ENCODE assay signal across 17 mouse cellular contexts in genomic region chr8:8220395-8221031, GRCm38 (mm10).
DNase-seq lines count a peak whose midpoint lies in the region; ATAC-seq lines count a peak whose summit lies in the region.
"Had no signal": no experiment of that assay in that cellular context is flagged by ENCODE, and none has a peak within 500 bp of the region (broad histone marks: within the 10 kb centered on the region; RNA-seq: fewer than 3 reads in every experiment).

No protein-coding gene starts in this region.

- peaks cover 6% of the 10 kb centered on the region; the same call in 1 of the 2 replicates for H3K4me1 ChIP-seq in forebrain, embryonic 13.5 days
- peaks cover 15% of the 10 kb centered on the region for H3K4me1 ChIP-seq in forebrain, embryonic 12.5 days
- H3K4me1 ChIP-seq in hindbrain, embryonic 10.5 days (replicated peaks) = peaks cover 29% of the 10 kb centered on the region
- H3K4me1 ChIP-seq in hindbrain, embryonic 16.5 days (ENCODE audit: control insufficient read depth, insufficient read depth, low read depth, low read length) = no peaks in the 10 kb centered on the region
- H3K4me1 ChIP-seq in midbrain, embryonic 16.5 days (ENCODE audit: control insufficient read depth, insufficient read depth, low read length) = 0 out of 2 replicates have a peak, but pooled peaks cover 2% of the 10 kb centered on the region
- H3K4me1 ChIP-seq: liver, embryonic 15.5 days had no signal

- ATAC-seq in forebrain, embryonic 13.5 days = 0 out of 2 replicates have a peak, but pooled peaks have one; percentile 27
- no peak for ATAC-seq in forebrain, embryonic 12.5 days (ENCODE audit: low FRiP score)
- 0 out of 2 replicates have a peak, but pooled peaks have one; percentile 34 for ATAC-seq in hindbrain, embryonic 16.5 days
- peak; percentile 54; the same call in 1 of the 2 replicates for ATAC-seq in midbrain, embryonic 16.5 days
- no peak for ATAC-seq in granulocyte monocyte progenitor cell, adult 5-6 weeks (replicated peaks; ENCODE audit: poor library complexity, severe bottlenecking)

- H3K4me2 ChIP-seq in forebrain, embryonic 13.5 days = no peak overlapping the region
- no peak overlapping the region for H3K4me2 ChIP-seq in forebrain, embryonic 12.5 days
- no peak overlapping the region for H3K4me2 ChIP-seq in hindbrain, embryonic 16.5 days (ENCODE audit: low read length)
- H3K4me2 ChIP-seq in midbrain, embryonic 16.5 days (ENCODE audit: low read length) = peak overlapping the region; percentile 11; the same call in 1 of the 2 replicates
- H3K4me2 ChIP-seq: heart, embryonic 13.5 days; liver, embryonic 15.5 days had no signal

- H3K27ac ChIP-seq in forebrain, embryonic 13.5 days = no peak overlapping the region
- no peak overlapping the region for H3K27ac ChIP-seq in forebrain, embryonic 12.5 days
- H3K27ac ChIP-seq in hindbrain, embryonic 10.5 days = peak overlapping the region; percentile 69
- no peak overlapping the region for H3K27ac ChIP-seq in hindbrain, embryonic 16.5 days (ENCODE audit: low read depth, low read length)
- H3K27ac ChIP-seq in midbrain, embryonic 16.5 days (ENCODE audit: low read length) = no peak overlapping the region
- H3K27ac ChIP-seq: heart, embryonic 13.5 days; liver, embryonic 15.5 days had no signal

- H3K36me3 ChIP-seq in forebrain, embryonic 13.5 days (ENCODE audit: poor library complexity, severe bottlenecking) = no peaks in the 10 kb centered on the region
- H3K36me3 ChIP-seq in forebrain, embryonic 12.5 days (replicated peaks) = no peaks in the 10 kb centered on the region
- H3K36me3 ChIP-seq in hindbrain, embryonic 10.5 days = no peaks in the 10 kb centered on the region
- H3K36me3 ChIP-seq in hindbrain, embryonic 16.5 days (ENCODE audit: control insufficient read depth, insufficient read depth, low read length) = no peaks in the 10 kb centered on the region
- H3K36me3 ChIP-seq in midbrain, embryonic 16.5 days (ENCODE audit: control insufficient read depth, insufficient read depth, low read length) = no peaks in the 10 kb centered on the region
- H3K36me3 ChIP-seq: heart, embryonic 13.5 days; liver, embryonic 15.5 days had no signal

- 54% methylated on average over 14 of the region's 14 CpGs for WGBS in forebrain, embryonic 13.5 days
- 49% methylated on average over 14 of the region's 14 CpGs for WGBS in forebrain, embryonic 12.5 days
- WGBS in hindbrain, embryonic 10.5 days = 43% methylated on average over 14 of the region's 14 CpGs
- 38% methylated on average over 14 of the region's 14 CpGs for WGBS in hindbrain, embryonic 16.5 days
- WGBS in midbrain, embryonic 16.5 days = 33% methylated on average over 14 of the region's 14 CpGs

- peak; percentile 55 for DNase-seq in hindbrain, embryonic 10.5 days (ENCODE audit: low spot score)
- DNase-seq in ovary, adult 18-20 months (ENCODE audit: low spot score) = no peak
- DNase-seq in heart, postnatal 36 days = no peak
- DNase-seq: adrenal gland, adult 2 months; cerebellum, adult 2 months; heart, postnatal 4 days; kidney, adult 11 months; kidney, postnatal 25 days; lung, postnatal 10 days; thymus, adult 18-20 months had no signal

- no peaks in the 10 kb centered on the region for H3K9me3 ChIP-seq in forebrain, embryonic 13.5 days (replicated peaks)
- no peaks in the 10 kb centered on the region for H3K9me3 ChIP-seq in forebrain, embryonic 12.5 days
- H3K9me3 ChIP-seq in hindbrain, embryonic 10.5 days = no peaks in the 10 kb centered on the region
- no peaks in the 10 kb centered on the region for H3K9me3 ChIP-seq in hindbrain, embryonic 16.5 days (ENCODE audit: control insufficient read depth, low read length)
- no peaks in the 10 kb centered on the region for H3K9me3 ChIP-seq in midbrain, embryonic 16.5 days (replicated peaks; ENCODE audit: control insufficient read depth, low read length, poor library complexity, severe bottlenecking)
- H3K9me3 ChIP-seq: heart, embryonic 13.5 days; liver, embryonic 15.5 days had no signal

- intact Hi-C loops in heart, postnatal 36 days (cut with DNase I) = loop anchor here (10.0 kb wide), 1 partner anchor 774 kb away; no protein-coding TSS in a partner anchor

- H3K9ac ChIP-seq in forebrain, embryonic 13.5 days = no peak overlapping the region
- H3K9ac ChIP-seq in forebrain, embryonic 12.5 days = no peak overlapping the region
- H3K9ac ChIP-seq in hindbrain, embryonic 16.5 days (ENCODE audit: low read depth, low read length) = no peak overlapping the region
- no peak overlapping the region for H3K9ac ChIP-seq in midbrain, embryonic 16.5 days (ENCODE audit: low read depth, low read length)
- H3K9ac ChIP-seq: heart, embryonic 13.5 days; liver, embryonic 15.5 days had no signal

- no peak overlapping the region for H3K4me3 ChIP-seq in forebrain, embryonic 13.5 days
- H3K4me3 ChIP-seq in forebrain, embryonic 12.5 days (replicated peaks) = no peak overlapping the region
- H3K4me3 ChIP-seq in hindbrain, embryonic 10.5 days = no peak overlapping the region
- H3K4me3 ChIP-seq in hindbrain, embryonic 16.5 days (ENCODE audit: low read length) = no peak overlapping the region
- no peak overlapping the region for H3K4me3 ChIP-seq in midbrain, embryonic 16.5 days (ENCODE audit: low read depth, low read length)
- H3K4me3 ChIP-seq: heart, embryonic 13.5 days; liver, embryonic 15.5 days had no signal

- H3K27me3 ChIP-seq in forebrain, embryonic 13.5 days = no peaks in the 10 kb centered on the region
- no peaks in the 10 kb centered on the region for H3K27me3 ChIP-seq in forebrain, embryonic 12.5 days
- no peaks in the 10 kb centered on the region for H3K27me3 ChIP-seq in hindbrain, embryonic 10.5 days (ENCODE audit: insufficient read depth, poor library complexity, severe bottlenecking)
- no peaks in the 10 kb centered on the region for H3K27me3 ChIP-seq in hindbrain, embryonic 16.5 days (replicated peaks; ENCODE audit: control insufficient read depth, insufficient read depth, low read length)
- peaks cover 2% of the 10 kb centered on the region; the same call in 1 of the 2 replicates for H3K27me3 ChIP-seq in midbrain, embryonic 16.5 days (ENCODE audit: control insufficient read depth, insufficient read depth, low read depth, low read length)
- H3K27me3 ChIP-seq: heart, embryonic 13.5 days; liver, embryonic 15.5 days had no signal

Comparison
In these comparisons a context has a peak if more than half of its experiments do, and no peak if none do; other contexts are left out.
1. ATAC-seq: peak in forebrain, embryonic 13.5 days (single experiment), hindbrain, embryonic 16.5 days (single experiment) and midbrain, embryonic 16.5 days (single experiment); none in forebrain, embryonic 12.5 days (single experiment) and granulocyte monocyte progenitor cell, adult 5-6 weeks (single experiment).